Mouse (Mus musculus) C2C12 (cell line): Measurements from ENCODE around the gene Ubald2. TPM values are rescaled to one million over a fixed set of nuclear protein-coding genes. Genes with fewer than 3 reads are reported as not detected.

Source experiments
- H3K27me3 ChIP-seq: one replicate; pipeline ENCODE4 v1.6.1; 2011; ENCODE audit not compliant: control insufficient read depth, insufficient read depth, insufficient read length
- H3K36me3 ChIP-seq: one replicate; pipeline ENCODE4 v1.6.1; 2011; ENCODE audit not compliant: control insufficient read depth, insufficient read depth
- H3K4me3 ChIP-seq: one replicate; pipeline ENCODE4 v1.5.1; 2011; ENCODE audit warnings: mild to moderate bottlenecking, control low read depth; ENCODE audit not compliant: poor library complexity, insufficient read depth, severe bottlenecking
- H3K79me2 ChIP-seq: one replicate; pipeline ENCODE4 v1.6.1; 2011; ENCODE audit not compliant: control insufficient read depth, insufficient read depth
- H3K79me3 ChIP-seq: one replicate; pipeline ENCODE4 v1.6.1; 2011; ENCODE audit warnings: low read depth, control low read depth
- H3ac ChIP-seq: one replicate; pipeline ENCODE3; 2011; ENCODE audit warnings: low read depth; ENCODE audit not compliant: control insufficient read depth, insufficient read length
- CEBPB ChIP-seq: IDR thresholded peaks from one replicate; pipeline ENCODE4 v1.6.1; 2011; ENCODE audit warnings: low read depth, mild to moderate bottlenecking, control low read depth, moderate library complexity
- CTCF ChIP-seq: IDR thresholded peaks from one replicate; pipeline ENCODE4 v1.5.1; 2011; ENCODE audit not compliant: control insufficient read depth, insufficient read depth, insufficient read length
- FOSL1 ChIP-seq: IDR thresholded peaks from one replicate; pipeline ENCODE4 v1.8.0; 2011; ENCODE audit warnings: mild to moderate bottlenecking, low read length; ENCODE audit not compliant: poor library complexity, insufficient read depth, severe bottlenecking
- MAX ChIP-seq: IDR thresholded peaks from one replicate; pipeline ENCODE4 v1.6.1; 2011; ENCODE audit warnings: mild to moderate bottlenecking, control low read depth
- MYOD1 ChIP-seq: IDR thresholded peaks from one replicate; pipeline ENCODE4 v1.6.1; 2011; ENCODE audit warnings: low read depth; ENCODE audit not compliant: control insufficient read depth, insufficient read length
- MYOG ChIP-seq: IDR thresholded peaks from one replicate; pipeline ENCODE4 v1.6.1; 2011; ENCODE audit not compliant: control insufficient read depth, insufficient read length; ENCODE audit errors: extremely low read depth
- USF1 ChIP-seq: IDR thresholded peaks from one replicate; pipeline ENCODE4 v1.6.1; 2011; ENCODE audit warnings: low read depth, mild to moderate bottlenecking, control low read depth, moderate library complexity
- polyA plus RNA-seq: library from polyadenylated mRNA; unstranded; fragments of >200 nt; fragmentation: generic; extraction: Trizol; gene quantifications from one replicate; pipeline ENCODE4 v1.2.1, GENCODE M21; 2012; ENCODE audit warnings: missing spikeins

Ubald2 gene
- polyA plus RNA-seq, 1 experiment: 126 TPM

DNA sequence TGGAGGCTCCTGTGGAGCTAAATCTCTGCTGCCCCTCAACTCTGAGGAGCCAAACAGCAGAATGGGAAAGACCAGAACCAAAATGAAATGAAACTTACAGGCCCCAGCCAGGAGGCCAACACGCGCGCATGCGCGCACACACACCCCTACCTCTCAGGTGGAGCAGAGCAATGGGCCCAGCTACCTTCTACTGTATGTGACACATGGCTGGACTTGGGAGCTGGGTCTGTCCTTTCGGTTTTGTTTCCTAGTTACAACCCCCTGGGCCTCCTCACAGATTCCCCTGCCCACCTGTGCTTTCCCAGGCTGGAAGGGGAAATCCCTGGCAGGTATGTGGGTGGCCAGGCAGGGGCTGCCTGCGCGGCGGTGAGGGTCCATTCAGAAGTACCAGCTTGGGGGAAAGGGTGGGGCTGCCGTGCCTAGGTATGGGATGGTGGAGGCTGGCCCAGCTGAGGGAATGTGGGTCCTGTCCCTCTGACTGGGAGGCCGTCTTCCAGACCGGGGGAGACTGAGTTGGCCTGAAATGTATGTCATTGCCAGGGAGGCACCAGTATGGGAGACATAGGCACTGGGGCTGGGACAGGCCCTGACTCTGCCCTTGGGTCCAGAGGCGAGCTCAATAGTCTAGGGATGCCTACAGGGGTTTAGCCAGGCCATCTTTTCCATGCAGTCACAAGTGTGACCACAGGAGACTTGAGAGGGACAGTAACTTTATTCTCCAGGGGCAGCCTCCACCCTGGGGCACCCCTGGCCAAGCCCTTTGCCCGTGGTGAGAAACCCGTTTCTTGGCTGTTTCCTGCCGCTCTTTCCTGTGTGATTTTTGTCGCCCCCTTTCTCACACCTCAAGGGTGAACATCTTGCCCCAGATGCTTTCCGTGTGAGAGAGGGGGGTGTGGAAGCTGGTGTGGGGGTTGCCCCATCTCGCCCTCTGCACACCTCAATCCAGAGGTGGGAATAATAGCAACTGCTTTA, 5.7 kb downstream of the Ubald2 start:
- Histone ChIP-seq H3K27me3 (no peaks in the 10 kb centered on the region), H3ac (no peak overlapping the region), H3K79me3 (peaks cover 2% of the 10 kb centered on the region), H3K36me3 (peaks cover 20% of the 10 kb centered on the region), H3K4me3 (no peak overlapping the region), H3K79me2 (peaks cover 22% of the 10 kb centered on the region)
- no peak for TF ChIP-seq USF1
- TF ChIP-seq CTCF: no peak
- TF ChIP-seq MAX: no peak
- TF ChIP-seq CEBPB: no peak
- no peak for TF ChIP-seq MYOG
- no peak for TF ChIP-seq MYOD1
- TF ChIP-seq FOSL1: no peak

DNA sequence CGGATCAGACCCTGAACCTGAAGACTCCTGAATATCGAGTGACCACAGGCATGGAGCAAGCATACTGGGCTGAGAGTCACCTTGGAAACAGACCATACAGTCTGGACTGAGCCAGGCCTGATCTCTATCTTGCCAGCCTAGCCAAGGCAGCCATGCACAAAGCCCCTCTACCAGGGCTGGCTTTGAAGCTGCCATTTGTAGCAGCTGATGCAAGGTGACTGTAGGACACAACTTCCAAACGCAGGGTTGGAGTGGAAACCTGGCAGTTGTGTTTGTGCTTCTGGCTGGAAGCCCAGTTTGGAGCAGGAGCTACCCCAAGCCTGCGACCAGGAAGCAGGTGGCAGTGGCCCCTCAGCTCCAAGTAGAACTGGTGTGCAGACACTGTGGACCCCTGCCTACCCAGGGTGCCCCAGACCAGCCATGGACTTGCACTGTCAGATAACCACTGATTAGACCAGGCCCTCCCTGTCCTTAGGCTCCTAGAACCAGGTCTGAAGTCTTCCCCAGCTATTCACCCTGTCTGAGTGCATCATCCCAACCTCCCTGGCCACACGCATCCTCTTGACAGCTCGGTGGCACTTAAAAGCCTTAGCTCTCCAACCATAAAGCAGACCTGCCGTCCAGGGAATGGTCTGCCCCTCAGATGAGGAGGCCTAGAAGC, 6.6 kb downstream of the Ubald2 start:
- no peaks in the 10 kb centered on the region for H3K27me3 ChIP-seq
- H3ac ChIP-seq: no peak overlapping the region
- H3K4me3 ChIP-seq: no peak overlapping the region
- H3K36me3 ChIP-seq: peaks cover 20% of the 10 kb centered on the region
- peaks cover 12% of the 10 kb centered on the region for H3K79me2 ChIP-seq
- H3K79me3 ChIP-seq: peaks cover 2% of the 10 kb centered on the region
- TF ChIP-seq FOSL1 (no peak), MYOG (no peak), CEBPB (no peak), MYOD1 (no peak), MAX (no peak), USF1 (no peak), CTCF (no peak)

DNA sequence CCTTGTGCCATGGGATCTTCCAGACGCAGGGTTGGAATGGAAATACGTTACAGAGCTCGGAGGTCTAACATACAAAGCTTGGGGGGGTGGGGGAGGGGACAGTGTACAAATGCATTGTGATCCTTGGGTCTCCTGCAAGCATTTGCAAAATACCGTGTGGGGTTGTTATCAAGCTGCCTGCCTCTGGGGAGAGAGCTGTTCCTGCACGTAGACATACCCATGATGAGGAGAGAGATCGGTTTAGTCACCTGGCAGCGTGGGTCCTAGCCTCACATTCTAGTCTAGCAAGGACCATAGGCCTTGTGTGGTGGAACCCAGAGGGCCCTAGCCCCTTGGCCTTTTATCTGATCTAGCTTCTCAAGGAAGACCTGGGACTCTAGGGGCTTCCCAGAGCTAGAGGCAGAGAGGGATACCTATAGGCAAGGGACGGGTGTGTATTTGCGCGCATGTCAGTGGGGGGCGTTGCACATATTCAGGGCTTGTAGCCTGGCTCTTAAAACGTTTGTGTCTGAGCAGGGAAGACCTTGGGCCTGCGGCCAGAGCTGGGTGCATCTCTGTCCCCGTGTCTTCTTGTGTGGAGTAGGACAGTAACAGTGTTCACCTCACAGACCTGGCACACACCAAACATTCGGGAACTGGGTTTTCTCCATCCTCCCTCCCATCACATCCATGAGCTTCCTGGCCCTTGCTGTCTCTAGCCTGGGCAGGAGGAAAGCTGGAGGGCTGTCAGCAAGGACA, 8.4 kb downstream of the Ubald2 start:
- no peak for TF ChIP-seq MYOG
- no peak for TF ChIP-seq MYOD1
- TF ChIP-seq CTCF: no peak
- no peak for TF ChIP-seq CEBPB
- no peak for TF ChIP-seq FOSL1
- no peak for TF ChIP-seq MAX
- no peak for TF ChIP-seq USF1
- Histone ChIP-seq H3K4me3 (no peak overlapping the region), H3K79me3 (no peaks in the 10 kb centered on the region), H3ac (no peak overlapping the region), H3K36me3 (peaks cover 9% of the 10 kb centered on the region), H3K79me2 (no peaks in the 10 kb centered on the region), H3K27me3 (no peaks in the 10 kb centered on the region)

DNA sequence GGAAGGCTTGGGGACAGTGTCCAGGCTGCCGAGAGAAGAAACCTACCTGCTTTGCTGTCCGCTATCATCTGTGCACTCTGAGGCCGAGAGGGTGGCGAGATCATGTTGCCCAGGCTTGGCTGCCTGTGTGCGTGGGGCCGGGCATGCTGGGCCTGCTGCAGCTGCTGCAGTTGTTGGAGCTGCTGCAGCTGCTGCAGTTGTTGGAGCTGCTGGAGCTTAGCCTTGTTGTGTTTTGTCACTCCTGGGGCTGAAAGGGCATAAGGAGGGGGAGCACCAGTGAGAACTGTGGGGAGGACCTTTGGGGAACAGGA, 8.9 kb downstream of the Ubald2 start:
- H3K36me3 ChIP-seq: peaks cover 5% of the 10 kb centered on the region
- H3K79me3 ChIP-seq: no peaks in the 10 kb centered on the region
- H3ac ChIP-seq: no peak overlapping the region
- TF ChIP-seq FOSL1 (no peak), MAX (no peak), USF1 (no peak), MYOG (no peak), CTCF (no peak), MYOD1 (no peak), CEBPB (no peak)
- no peaks in the 10 kb centered on the region for H3K79me2 ChIP-seq
- peaks cover 1% of the 10 kb centered on the region for H3K27me3 ChIP-seq
- no peak overlapping the region for H3K4me3 ChIP-seq

DNA sequence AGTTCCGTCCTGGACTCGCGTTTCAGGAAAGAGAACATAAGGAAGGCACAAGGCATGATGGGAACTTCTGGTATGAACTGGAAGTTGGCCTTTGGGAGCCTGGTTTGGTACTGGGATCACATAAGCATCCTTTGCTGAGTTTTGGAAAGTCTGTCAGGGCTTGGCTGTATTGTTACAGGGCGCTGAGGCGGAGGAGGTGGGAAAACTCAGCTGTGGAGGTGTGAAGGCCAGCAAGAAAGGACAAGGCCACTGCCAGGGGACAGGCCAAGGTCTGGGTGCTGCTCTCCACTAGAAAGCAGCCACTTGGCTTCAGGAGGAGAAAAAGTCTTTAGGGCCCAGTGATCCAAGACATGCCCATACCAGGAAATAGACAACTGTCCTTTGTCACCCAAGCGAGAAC, 9.4 kb downstream of the Ubald2 start:
- H3ac ChIP-seq: no peak overlapping the region
- H3K4me3 ChIP-seq: no peak overlapping the region
- peaks cover 5% of the 10 kb centered on the region for H3K36me3 ChIP-seq
- no peaks in the 10 kb centered on the region for H3K79me2 ChIP-seq
- TF ChIP-seq MYOG (no peak), FOSL1 (no peak), MYOD1 (no peak), USF1 (no peak), CEBPB (no peak), CTCF (no peak), MAX (no peak)
- H3K27me3 ChIP-seq: peaks cover 6% of the 10 kb centered on the region
- no peaks in the 10 kb centered on the region for H3K79me3 ChIP-seq
